Mouse (Mus musculus) adrenal gland, adult 2 months (tissue): ENCODE measurements around the gene Acvrl1. TPM values are rescaled to one million over a fixed set of nuclear protein-coding genes. Genes with fewer than 3 reads are reported as not detected.
A peak's percentile ranks its signal among the peaks of the same experiment; 100 is the strongest.

Source experiments
- DNase-seq: peaks from one replicate; pipeline ENCODE4 v3.0.0; 2021
- long read RNA-seq: library from polyadenylated mRNA; stranded (forward); transcript quantifications from one replicate; pipeline ENCODE4 v2.0.0, GENCODE M21; 2021
- polyA plus RNA-seq: library from polyadenylated mRNA; depleted of rRNA; stranded (reverse); fragments of >200 nt; gene quantifications from 2 replicates; pipeline ENCODE4 v1.2.3, GENCODE M21; 2012; rRNA removed
- total RNA-seq, 2 experiments: library from RNA; stranded (reverse); gene quantifications; 2 replicates each; pipeline ENCODE4 v1.2.3; 2021

Acvrl1 gene
- 10 to 100 TPM; 15.0 to 22.6 TPM for total RNA-seq
- 20.9 and 23.3 TPM in 2 replicates for polyA plus RNA-seq
- long read RNA-seq, partial matches to known transcripts = 12 of 17 reads
- long read RNA-seq, other reads (novel, unspliced or antisense) = 2 of 17 reads

DNA sequence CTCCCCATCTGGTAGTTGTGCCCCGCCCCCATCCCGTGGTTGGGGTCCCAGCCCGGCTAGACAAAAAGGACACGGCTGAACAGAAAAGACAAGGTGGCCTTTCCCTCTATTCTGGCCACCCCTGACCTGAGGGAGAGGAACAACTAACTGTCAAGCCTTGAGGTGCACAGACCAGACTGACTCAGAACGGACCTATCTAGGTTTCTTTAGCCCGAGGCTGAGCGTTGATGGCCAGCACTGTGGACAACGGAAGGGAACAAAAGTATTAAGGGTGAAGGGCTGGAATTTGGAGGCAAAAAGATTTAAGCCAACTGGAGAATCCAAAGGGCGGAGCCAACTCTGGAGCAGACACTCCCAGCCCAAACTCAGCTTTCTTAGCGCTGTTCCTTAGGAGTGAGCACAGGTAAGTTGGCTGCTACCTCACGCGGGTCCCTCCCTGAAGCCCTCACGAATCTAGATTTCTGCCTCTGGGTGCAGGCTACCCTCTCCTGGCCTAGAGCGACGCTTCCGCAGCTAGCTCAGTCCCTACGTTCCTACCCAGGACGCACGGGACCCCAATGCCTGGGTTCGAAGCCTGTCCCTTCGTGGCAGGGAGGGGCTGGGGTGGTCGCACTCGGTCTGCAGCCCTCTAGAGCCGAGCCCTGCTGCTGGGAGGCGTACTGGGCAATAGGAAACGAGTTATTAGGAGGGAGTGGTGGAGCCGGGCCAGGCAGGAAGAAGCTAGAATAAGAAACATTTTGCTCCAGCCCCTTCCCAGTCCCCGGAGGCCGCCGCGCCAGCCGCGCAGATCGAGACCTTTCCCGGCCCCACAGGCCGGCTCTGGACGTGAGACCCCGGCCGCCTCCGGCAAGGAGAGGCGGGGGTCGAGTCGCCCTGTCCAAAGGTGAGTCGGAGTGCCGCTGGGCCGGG lies at the start of gene Acvrl1:
Gene Acvrl1 (plus strand): TSS at position 342 of the 909 bp plus-strand sequence.
- peak; percentile 45 for DNase-seq

DNA sequence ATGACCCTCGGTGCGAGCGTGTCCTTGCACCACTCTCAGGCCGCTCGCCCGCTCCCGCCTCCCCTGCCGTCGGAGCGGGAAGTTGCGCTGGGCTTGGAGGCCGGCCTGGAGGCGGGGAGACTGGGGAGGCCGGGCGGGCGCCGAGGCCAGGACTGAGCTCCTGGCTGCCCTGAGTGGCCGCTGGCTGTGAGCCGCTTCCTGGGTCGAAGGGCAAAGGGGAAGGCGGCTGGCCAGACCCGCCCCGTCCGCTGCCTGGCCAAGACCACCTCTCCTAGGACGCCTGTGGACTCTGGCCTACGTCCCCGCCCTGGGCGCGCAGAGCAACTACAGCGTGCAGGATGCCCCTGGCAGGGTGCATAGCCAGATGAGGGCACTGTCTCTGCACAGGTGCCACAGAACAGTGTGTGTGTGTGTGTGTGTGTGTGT lies 49.6 kb upstream of the Acvrl1 start:
- peak; percentile 98 for DNase-seq

DNA sequence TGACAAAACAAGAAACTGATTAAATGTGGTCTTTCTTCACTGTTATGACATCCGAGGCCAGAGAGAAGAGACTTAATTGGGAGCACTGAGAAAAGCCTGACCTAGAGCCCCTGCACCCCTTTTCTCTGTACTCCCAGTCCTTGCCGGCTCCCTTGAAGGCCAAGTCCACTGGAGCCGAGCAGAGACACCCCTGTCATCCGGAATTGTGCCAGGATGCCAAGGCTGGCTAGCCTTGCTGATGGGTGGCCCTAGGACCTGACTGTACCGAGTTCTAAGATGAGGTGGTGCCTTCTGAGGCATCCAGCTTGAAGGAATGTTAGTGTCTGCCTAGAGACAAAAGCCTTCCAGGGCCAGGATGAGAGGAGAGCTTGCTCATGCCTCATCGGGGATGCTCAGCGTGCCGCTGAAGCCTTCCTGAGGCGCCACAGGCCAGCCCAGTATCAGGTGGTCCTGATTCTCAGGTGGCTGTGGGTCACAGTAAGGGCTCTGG lies 48.2 kb upstream of the Acvrl1 start:
- peak; percentile 66 for DNase-seq

DNA sequence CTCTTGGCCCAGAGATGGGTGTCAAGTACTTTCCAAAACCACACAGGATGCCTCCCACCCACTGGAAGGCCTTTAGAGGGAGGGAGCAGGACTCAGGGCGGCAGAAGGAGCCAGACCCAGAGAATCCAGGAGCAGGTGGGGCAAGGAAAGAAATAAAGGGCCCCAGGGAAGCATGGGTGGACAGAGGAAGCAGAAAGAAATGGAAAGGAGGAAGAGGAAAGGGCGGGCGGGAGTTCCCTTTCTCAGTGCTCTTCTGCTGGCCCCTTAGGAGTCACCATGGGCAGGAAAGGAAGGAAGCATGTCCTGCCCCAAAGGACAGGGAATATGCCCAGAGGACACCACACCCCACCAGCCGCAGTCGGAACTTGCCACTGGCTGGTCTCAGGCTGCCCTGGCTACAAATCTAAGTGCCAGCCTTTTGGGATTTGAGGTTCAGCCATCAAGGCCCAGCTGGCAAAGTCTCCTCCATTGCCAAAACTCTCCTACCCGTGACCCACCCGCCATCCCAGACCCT lies 47.2 kb upstream of the Acvrl1 start:
- DNase-seq = peak; percentile 22

DNA sequence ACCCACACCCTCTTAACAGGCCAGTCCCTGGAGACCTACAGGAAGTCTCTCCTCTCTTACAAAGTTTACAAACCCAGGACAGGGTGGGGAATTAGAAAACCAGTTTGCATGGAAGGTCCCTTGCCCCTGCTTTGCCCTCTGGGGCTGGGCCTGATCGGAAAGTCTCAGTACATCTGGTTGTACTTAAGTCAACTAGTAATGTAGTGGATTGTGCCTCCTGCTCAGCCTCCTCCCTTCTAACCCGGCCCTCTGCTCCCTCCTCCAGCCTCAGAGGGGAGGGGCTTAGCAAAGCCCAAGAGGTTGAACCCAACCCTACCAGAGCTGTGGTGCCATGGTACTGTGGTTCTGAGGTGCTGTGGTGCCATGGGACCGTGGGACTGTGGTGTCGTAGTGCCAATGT lies 46.1 kb upstream of the Acvrl1 start:
- no peak for DNase-seq

DNA sequence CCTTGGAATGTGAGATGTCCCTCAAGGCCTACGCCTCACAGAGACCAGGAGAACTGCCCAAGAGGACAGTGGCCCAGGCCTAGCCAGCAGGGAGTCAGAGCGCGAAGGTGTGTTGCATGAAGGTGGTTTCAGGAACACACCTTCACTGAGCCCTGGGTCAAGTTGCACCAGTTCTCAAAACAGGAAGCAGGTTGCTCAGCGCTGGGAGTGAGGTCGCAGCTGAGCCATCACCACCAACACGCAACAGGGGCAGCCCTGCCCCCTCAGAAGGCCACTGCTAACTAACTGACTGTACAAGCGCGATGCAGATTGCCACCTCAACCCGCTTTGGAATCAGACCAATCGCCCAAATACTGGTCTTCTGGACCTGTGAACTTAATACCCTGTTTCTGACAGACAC lies 43.8 kb upstream of the Acvrl1 start:
- DNase-seq = no peak

DNA sequence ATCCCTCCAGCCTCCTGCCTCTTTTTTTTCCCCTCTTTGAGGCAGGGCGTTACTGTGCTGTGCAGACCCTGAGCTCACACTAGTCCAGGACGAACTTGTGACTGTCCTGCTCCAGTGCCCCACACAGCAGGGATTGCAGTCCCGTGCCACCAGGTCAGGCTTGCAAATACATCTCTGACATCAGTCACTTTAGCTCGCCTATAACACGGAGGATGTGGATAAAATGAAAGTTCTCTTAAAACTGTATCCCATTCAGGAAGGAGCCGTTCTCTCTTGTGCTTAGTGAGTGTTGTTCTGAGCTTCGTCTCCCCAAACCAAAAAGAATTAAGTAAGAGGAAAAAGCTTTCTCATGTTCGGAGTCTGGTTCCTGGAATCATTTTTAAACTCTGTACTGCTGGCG lies 41.9 kb upstream of the Acvrl1 start:
- no peak for DNase-seq

DNA sequence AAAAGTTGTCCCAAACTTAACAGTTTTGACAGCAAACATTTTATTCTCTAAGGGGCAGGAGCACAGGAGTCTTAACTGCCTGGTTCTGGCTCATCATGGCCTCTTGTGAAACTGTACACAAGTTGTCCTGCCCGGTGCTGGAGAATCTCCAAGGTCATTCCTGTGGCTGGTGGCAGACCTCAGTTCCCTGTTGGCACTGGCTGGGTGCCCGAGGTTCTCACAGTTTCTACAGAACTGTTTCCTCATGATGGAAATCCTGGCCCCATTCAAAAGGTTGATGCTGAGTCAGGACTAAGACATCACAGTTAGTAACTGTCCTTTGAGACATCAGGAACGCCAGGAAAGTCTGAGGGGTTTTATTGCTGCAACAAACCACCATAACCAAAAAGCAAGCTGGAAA lies 41.4 kb upstream of the Acvrl1 start:
- DNase-seq = peak; percentile 93

DNA sequence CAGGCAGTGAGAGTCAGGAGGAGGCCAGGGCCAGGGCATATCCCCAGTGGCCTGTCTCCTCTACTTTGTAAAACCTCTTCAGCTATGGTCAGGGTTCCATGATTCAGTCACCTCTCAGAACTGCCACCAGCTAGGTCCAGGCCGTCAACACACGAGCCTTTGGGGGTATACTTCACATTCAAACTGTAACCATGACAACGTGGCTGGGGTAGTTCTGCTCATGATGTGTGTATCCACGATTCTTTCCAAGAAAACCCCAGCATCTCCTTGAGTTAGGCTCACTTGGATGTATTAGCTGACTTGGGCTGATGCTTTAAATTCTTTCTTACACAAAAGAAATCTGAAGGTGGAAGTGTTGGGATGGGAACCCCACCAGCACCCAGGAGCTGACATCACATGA lies 40.0 kb upstream of the Acvrl1 start:
- no peak for DNase-seq

DNA sequence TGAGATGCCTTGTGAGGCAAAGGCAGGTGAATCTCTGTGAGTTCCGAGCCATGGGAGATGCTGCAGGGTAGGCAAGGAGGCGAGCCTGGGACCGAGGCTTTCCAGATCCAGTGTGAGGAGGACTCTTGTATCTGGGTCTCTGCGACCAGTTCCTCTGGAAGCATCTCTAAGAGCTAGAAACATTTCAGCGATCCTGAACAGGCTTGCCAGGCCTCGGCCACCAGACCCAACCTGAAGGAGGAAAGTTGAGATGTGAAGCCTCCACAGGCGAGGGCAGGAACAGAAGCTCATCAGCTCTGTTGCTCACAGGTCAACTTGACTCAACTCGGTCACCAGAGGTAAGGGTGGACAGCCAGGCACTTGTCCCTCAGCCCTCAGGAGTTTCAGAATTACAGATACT lies 36.8 kb upstream of the Acvrl1 start:
- DNase-seq = no peak

DNA sequence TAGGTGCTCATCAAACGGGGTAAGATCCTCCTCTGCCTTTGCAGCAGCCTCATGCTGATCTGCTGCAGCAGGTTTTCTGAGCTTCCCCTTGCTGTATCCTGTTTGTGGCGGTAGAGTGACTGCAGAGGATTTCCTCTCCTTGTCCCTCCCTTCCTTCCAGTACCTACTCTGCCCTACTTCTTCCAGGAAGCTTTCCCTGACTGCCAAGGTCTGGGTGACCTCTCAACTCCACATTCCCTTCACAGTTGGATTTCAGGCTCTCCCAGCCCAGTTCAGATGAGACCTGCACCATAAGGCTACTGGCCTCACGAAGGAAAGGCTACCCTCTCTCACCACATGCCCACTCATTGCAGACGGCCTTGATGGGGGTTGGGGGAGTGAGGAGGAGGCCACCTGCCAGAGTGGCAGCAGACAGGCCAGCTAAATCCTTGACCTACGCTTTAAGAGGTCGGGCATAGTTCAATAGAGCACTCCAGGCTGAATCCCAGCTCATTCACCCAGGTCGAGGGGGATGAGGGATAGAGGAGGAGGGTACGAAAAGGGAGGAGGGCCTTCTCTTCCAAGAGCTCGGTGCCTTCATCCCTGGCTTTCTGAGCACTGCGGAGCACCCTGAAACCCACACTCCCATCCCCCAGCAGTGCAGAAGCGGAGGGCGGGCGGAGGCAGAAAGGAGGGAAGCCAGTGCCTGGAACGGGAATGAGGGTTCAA lies 36.0 kb upstream of the Acvrl1 start:
- DNase-seq = no peak

DNA sequence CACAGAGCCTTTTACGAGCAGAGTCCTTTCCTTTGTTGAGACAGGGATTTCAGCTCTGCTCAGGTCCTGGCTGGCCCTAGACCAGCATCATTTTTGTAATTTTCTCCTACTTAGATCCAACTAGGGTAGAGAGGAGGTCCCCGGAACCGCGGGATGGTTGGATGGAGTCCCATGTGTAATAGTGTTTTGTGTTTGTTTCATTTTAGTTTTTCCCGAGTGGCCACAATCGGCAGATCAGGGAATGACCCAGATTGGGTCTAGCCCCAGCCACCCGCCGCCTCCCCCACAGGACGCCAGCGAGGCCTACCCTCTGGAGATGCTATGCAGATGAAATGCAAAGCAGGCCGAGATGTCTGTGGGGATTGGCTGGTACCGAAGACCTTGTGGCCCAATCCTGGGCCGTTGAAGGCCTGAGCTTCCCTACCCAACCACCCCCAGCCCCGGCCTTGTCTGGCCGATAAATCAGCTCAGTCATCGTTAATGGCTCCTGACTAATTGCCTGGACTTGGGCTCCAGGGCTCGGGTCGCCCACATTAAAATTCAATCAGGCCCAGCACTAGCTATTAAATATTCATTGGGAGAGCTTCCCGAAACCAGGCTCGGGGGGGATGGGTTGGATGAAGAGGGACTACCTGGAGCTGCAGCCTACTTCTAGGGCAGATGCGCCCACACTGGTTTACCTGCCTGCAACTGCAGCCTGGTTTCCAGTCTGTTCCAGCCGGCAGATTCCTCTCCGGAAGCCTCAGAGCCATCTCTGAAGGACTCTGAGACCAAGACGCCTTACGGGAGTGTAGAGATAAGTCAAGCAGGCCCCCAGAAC lies 35.3 kb upstream of the Acvrl1 start:
- peak; percentile 76 for DNase-seq

DNA sequence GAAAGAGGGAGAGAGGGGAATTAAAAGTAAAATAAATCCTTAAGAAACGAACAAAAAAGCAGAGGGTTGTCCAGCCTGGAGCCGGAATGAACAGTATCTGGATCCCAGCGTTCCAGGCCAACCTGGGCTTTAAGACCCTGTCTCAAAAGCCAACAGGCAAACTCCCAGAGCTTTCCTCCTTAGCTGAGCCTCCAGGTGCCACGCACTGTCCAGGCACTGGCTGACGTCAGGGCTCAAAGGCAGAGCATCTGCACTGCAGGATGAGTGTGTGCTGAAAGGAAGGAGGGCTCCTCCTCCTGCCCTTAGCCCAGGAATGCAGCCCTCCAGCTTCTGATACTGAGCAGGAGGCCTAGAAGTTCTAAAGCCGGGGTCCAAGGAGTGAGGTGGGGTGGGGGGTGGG lies 34.3 kb upstream of the Acvrl1 start:
- no peak for DNase-seq

DNA sequence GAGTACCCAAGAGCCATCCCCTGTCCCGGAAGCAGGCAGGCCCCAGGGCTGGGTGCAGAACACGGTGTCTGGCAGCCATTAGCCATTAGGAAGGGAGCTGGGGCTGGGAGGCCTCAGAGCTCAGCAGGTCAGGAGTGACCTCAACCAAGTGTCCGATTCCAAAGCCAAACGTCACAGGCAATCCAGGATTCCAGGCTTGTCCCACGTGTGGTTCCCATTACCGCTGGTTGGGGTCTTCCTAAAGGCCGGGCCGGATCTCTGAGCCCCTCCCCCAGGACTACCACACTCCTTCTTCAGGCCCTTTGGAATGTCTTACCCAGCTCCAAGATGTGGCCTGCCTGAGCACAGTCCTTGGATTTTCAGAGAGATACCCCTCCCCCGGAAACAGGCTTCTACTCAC lies 33.3 kb upstream of the Acvrl1 start:
- no peak for DNase-seq

DNA sequence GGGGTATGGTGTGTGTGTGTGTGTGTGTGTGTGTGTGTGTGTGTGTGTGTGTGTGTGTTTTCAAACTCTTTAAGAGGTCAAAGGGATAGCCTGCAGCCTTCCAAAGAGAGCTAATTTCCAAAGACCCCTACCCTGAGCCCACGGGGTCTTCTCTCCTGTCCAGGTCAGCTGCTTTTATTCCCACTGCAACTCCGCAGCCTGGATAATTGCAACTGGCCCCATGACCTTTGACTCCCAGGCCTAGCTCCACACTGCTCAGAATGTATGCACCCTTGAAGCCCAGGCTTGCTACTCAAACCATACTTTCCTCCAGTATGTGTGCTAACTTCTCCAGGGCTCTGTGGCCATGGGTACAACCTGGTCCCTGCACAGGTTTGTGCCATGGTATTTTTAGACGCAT lies 32.9 kb upstream of the Acvrl1 start:
- DNase-seq = no peak

DNA sequence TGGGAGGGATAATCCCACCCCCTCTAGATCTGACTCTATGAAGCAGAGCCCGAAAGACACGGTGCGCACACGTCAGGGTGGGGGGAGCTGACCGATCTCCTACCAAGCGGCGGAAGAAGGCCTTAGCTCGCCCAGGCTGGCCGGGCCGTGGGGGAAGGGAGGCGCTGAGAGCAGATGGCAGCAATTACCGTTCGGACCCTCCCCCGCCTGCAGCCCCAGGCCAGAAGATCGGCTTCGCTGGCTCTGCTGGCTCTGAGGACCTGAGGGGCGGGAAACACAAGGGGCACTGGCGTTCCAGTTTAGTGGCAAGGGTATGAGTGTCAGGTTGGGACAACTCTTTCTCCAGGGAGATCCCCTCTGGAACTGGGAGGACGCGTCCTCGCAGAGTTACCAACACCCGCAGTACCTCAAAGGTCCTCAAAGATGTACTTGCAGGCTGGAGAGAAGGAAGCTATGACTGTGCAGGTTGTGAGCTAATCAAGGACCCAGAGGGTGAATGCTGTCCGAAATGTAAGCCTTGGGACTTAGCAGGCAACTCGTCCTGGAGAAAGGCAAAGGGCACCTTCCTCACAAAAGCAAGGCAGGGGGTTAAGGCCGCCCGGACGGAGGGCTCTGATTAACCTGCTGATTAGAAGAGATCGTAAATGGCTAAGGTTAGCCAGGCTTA lies 30.2 kb upstream of the Acvrl1 start:
- DNase-seq = peak; percentile 40

DNA sequence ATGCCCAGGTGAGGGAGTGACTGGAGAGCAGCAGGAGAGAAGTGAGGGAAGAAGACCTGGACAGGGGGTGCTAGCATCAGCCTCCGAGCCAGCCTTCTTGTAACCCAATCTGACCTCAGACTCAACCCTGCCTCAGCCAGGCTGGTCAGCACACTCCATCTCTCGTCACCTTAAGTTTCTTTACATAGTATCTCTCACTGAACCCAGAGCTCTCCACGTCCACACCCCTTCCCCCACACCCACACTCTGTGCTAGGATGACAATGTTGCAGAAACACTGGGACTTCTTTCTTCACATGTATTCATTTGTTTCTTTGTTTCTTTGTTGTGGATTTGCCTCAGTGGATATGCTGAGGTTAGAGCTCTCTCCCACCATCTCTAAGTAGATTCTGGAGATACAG lies 27.3 kb upstream of the Acvrl1 start:
- no peak for DNase-seq

DNA sequence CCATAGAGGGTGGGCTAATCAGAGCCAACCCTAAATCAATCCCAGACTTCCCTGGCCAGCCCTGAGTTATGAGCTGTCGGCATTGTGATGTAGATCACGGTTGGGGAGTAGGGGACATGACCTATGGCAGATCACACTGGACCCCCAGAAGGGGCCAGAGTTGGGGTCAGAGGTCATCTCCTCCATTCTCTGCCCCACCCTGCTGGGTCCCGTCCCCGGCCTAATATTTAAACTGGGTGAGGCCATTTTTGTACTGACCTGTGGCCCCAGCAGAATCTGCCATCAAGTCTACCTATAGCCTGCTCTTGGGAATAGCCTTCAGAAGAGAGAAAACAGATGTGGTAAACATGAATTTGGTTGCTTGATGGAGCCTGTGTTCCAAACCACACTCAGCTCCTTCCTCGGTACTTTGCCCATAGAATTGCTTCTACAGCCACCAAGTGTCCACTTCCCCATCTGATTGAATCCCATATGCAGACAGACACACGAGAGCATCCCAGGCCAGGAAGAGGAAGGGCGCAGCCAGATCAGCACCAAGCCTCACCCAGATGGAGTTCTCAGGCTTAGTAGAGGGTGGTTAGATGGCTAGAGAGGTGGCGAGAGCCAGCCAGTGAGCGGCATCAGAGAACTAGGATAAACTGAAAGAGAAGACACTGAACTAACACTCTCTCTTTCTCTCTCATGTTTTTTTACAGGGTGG lies 24.6 kb upstream of the Acvrl1 start:
- no peak for DNase-seq

DNA sequence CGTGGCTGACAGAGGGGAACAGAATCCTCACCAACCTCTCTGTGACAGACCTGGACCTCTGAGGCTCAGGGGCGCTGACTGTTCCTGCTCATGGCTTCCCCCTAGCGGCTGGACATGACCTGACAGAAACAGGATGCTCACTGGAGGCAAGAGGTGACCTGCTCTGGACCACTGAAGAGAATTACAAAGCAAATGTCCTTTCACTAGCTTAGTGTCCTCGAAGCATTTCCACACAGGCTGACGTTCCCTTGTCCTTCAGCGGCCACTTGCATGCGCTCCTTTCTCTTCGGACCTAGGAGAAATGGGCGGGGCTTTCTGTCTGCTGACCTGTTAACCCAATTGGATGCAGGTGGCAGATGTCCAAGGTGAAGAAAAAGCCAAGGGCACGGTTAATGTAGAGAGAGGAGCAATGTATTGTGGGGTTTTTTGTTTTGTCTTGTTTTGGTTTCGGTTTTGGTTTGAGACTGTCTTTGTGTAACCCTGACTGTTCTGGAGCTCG lies 22.8 kb upstream of the Acvrl1 start:
- peak; percentile 90 for DNase-seq

DNA sequence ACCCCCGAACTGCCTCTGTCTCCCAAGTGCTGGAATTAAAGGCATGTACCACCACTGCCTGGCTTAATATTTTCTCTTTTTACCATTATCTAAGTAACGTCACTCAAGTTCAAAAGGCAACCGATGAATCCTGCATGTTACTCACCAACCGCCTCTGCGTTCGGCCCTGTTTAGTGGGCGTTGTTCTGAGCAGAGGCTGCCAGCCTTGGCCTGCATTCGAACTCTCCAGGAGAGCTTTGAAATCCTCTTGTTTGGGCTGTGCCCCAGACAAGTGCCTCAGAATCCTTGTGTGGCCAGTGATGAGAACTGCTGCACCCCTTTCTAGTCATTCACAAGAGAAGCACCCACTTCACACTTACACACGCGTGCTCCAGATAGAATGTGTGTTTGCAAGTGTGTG lies 22.3 kb upstream of the Acvrl1 start:
- DNase-seq = peak; percentile 83
